Mouse (Mus musculus) ZHBTc4 (cell line): Measurements from ENCODE around the gene Ss18l1.

Source experiments
- DNase-seq: peaks from one replicate; pipeline ENCODE4 v3.0.0-alpha.2; 2011; ENCODE audit warnings: low read depth, low spot score

Ss18l1 gene

DNA sequence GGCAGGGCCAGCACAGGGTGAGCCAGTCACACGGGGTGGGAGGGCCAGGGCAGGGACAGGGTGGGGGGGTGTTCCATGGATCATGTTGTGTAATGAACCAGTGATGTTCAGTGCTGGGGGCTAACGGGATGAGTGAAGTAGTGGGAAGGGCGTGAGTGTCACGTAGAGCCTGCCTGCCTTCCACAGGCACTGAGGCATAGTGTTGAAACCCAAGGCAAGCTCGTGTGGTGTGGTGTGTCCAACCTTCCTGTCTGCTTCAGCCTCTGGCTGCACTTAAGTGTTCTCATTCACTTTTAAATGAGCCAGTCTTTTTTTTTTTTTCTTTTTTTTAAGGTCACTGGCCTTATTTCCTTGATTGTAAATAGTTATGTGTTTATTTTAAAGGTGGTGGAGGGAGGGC, 7.6 kb upstream of the Ss18l1 start:
- peak; percentile 55 for DNase-seq

- DNase-seq: peak; percentile 40
These were observed 1.9 kb upstream of the Ss18l1 start for GRCm38 (mm10) chr2:180040406-180040805.

DNA sequence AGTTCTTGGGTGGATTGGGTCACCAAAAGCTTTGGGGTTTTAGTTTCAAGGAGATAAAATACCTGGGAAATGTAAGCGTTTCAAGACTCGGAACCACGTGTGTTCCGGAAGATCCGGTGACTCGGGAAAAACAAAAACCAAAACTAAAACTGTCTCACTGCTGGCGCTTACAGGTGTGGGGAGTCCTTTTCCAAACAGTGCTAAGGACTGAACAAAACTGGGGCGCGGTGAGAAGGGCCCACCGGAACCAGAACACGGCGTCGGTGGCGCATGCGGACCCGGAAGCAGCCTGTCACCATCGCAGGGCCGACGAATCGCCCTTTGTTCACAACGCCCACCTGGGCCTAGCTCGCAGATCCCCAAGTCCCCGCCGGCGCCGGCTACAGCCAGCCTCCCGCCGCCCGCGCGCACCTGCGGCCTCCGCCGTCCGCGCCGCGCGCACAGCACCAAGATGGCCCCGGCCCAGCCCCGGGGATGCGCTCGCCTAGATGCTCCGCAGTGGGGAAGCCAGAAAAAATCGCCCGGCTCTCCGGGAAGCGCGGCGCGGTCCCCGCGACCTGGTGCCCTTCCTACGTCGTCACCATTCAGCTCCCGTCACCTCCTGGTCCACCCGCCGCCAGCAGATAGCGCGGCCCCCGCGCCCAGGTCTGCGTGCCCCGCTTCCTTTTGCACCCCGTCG, 593 bp upstream of the Ss18l1 start:
- peak; percentile 67 for DNase-seq

- DNase-seq: peak; percentile 88
These were observed 678 bp downstream of the Ss18l1 start for GRCm38 (mm10) chr2:180042858-180043515.

DNA sequence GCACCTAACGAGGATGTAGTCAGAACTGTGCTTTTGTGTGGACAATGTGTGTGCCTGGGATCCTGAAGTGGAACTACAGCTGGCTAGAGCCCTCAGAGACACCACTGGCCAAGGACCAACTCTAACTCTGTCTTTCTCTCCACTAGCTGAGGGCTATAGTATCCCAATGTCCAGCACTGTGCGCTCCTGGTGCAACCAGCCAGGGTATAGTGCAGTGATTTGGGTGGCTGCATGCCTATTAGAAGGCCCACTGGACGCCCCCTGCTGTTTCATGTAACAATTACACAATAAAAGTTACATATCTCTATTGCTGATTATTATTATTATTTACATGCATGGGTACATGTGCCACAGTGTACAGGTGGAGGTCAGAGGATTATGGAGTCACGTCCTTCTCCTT, 3.0 kb downstream of the Ss18l1 start:
- DNase-seq: peak; percentile 60

DNA sequence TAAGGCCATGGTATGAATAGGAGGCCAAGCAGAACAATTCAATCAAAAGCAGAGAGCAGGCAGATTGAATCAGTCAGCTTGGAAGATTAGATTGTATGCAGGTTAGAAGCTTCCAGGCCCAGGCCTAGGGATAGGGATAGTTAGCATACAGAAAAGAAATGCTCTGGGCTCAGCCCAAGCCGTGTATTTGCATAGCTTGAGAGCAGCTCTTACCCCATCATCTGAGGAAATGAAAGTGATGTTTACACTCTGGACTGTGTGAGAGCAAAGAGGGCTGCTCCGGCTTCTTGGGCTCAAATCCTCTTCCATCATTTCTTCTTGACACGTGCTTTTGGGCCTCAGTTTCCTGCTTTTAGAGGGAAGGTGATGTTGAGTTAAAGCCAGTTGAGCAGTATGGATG, 5.3 kb downstream of the Ss18l1 start:
- no peak for DNase-seq

DNA sequence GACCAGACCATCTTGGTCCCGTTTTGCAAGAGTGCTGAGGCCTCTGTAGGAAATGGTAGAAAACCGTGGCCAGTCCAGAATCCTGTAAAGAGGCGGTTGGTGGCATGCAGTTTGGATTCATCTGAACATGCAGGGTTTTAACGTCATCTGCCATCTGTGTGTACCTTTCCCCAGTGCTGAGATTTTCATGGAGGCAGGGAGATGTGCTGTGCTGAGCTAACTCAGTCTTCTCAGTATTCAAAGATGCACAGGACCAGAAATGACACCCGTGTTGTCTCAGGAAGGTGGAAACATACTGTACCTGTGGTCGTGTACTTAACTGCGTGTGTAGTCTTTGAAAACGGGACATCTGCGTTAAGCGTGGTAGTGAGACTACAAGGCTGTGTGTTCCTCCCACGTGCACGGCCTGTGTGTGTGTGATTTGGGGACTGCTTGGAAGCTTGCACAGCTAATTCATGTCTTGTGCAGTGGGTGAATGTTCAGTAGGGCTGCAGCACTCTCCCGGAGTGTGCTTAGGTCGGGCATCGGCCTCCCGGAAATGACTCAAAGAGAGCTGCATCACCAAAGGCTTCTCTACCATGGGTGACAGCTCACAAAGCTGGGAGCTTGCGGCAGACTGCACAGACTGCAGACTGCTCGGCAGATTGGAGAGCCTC, 5.8 kb downstream of the Ss18l1 start:
- no peak for DNase-seq

DNA sequence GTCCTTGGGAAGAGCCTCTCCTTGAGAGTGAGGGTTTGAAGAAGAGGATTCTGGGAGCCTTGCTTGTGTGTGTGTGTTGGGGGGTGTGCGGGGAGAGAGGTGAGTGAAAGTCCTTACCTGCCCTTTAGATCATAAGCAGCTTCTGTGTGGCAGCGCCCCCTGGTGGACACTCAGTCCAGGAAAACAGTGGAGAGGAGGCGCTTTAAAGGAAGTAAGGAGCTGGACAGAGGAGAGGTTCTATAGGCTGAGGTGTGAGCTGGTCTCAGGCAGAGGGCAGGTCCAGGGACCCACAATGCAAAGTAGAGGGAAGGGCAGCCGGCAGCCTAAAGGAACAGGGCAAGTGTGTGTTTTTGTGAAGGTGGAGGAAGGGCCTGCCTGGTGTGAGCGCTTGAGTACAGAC, 8.7 kb downstream of the Ss18l1 start:
- peak; percentile 90 for DNase-seq

DNA sequence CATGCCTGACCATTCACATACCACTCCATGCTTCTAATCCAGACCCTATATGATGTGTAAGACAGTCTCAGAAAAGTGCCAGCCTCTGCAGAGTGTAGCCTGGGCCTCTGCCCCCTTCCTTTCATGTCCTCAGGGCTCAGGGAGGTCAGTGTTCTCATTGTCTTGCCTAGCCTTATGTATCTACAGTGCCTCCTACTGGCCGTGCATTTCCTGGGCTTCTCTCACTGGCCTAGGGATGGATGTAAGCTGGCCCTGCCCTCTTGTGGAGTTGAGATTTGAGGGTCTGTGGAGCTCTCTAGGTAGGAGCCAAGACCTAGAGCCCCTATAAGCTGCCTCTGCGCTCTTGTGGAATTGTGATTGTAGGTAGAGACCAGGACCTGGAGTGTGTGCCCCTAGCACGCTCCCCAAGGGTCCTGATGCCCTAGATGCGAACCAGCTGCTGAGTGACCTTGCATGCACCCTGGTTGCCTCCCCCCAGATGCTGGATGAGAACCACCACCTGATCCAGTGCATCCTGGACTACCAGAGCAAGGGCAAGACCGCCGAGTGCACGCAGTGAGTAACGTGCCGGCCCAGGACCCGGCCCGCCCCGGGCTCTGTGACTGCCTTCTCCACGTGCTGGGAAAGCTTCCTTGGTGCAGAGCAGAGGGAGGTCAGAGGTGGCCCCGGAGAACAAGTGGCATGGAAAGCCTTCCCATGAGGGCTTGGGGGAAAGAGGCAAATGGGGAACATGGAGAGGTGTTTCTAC, 9.9 kb downstream of the Ss18l1 start:
- DNase-seq: peak; percentile 55

GRCm38 (mm10) chr2:180053001-180053400, 10.7 kb downstream of the Ss18l1 start:
- DNase-seq: no peak

DNA sequence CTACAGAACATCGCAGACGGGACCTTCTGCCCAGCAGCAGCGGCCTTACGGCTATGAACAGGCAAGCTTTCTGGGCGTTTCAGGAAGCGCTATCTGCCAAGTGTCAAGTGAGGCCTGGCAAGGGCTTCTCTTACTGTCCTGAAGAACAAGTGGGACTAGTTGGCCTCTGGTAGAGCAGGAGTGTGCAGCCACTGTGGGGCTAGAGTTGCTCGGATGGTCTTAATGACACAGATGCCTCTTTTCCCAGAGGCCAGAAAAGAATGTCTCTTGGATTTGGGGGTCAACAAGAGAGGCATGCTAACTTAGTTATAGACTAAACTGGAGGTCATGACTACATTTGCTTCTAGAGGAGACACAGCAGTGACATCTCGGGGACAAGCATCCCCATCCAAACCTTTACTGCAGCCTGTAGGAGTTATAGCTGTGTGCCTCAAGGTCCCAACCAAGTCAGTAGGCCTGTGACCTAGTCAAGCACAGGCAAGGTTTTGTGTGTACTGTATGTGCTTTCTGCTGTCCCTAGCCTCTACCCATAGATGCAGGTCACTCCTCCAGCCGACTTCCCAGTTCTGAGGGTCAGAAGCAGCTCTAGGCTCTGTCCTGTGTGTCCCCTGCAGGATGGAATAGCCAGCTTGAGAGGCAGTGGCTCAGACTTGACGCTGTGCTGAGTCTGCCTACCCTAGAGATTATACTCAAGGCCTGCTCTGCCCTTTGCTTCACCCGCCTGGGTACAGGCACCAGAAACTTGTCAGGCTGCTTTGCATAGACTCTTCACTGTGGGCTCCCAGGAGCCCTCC, 21.2 kb downstream of the Ss18l1 start:
- DNase-seq: no peak

DNA sequence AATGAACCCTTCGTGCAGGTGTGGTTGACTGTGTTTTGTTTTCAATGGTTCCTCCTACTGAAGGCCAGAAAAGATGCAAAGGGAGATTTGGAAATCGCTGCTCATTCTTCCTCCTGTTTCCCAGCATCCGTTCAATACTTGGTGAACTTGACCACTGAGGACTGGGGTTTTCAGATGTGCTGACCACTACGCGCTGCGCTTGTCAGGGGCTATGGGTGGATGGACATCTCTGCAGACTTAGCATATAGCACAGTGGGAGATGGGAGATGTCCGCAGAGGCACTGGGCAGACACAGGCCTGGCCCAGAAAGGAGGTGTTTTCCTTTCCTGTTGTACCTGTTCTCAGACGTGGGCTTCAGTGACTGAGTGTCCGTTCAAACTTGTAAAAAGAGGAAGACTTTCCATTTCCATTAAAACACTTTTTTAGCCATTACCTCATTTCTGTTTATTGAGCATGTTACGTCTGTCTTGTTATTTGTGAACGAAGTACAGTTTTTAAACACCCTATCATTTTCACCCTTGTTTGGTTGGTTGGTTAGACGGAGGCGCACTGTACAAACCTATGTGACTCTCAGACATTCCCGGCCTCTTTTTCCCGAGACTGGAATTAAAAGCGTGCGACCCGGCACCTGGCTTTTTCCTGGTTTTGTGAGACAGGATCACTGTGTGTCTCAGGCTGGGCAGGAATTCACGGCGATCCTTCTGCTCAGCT, 27.6 kb downstream of the Ss18l1 start:
- DNase-seq: no peak

DNA sequence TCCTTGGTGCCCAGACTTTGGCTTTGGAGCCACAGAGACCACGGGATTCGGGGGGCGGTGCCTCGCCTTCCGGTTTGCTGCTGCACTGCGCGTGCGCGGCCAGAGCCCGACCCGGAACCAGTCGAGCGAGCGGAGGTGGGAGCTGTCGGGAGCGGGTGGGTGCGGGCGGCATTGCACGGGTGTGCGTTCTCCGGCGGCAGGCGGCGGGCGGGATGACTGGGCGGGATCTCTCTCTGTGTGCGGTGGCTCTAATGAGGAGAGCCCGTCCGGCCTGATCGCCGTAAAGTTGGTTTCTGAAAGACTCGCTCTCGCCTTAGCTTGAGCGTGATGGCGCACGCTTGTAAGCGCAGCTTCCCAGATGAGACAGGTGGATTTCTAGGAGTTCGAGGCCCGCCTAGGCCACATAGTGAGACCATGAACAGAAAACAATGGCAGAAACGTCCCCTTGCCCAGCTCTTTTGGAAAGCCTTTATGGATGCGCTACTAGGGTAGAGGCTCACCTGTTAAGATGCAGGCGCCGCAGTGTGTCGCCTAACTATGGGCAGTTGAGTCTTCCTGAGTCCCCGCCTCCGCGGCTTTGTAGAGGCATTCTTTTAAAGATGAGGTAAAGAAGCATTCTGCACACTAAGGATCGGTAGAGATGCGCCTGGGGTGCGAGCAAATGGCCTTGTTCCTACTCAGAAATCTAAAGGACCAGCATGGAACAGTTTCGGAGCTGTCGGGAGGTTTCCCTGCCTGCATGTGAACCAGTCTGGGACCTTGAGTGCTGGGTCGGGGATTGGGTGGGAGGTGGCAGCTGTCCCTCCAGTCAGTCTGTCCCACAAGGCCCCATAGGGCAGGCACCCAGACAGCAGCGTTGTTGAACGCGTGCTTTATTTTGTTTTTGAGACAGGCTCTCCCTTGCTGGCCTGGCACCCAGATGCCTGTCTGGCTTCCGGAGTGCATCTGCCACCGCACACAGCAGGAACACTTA, 28.5 kb downstream of the Ss18l1 start, which contains the start of gene Mtg2:
Mtg2 (plus strand) TSS at position 108 of the 973 bp plus-strand sequence.
- peak; percentile 96 for DNase-seq

GRCm38 (mm10) chr2:180071671-180072070, 29.4 kb downstream of the Ss18l1 start:
- peak; percentile 37 for DNase-seq

- no peak for DNase-seq
These were observed 30.6 kb downstream of the Ss18l1 start for GRCm38 (mm10) chr2:180072886-180073285.

DNA sequence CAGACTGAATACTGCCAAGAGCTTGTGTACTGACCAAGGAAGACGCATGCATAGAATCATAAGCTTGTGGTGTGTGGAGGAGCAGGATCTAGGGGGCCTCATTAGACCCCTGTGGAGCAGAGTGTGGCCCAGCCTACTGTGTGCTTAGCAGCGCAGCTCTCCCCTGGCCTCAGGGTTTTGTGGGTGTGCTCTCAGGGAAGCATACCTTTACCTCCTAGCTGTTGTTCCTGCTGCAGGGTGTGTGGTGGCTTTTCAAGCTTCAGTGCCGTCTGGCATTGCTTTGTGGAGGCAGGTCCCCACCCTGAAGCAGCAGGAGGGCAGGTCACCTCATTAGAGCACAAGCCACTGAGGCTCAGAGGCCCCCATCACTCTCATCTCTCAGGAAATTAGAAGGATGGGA, 35.3 kb downstream of the Ss18l1 start:
- peak; percentile 67 for DNase-seq

GRCm38 (mm10) chr2:180080680-180081079, 38.4 kb downstream of the Ss18l1 start:
- DNase-seq: peak; percentile 62

DNA sequence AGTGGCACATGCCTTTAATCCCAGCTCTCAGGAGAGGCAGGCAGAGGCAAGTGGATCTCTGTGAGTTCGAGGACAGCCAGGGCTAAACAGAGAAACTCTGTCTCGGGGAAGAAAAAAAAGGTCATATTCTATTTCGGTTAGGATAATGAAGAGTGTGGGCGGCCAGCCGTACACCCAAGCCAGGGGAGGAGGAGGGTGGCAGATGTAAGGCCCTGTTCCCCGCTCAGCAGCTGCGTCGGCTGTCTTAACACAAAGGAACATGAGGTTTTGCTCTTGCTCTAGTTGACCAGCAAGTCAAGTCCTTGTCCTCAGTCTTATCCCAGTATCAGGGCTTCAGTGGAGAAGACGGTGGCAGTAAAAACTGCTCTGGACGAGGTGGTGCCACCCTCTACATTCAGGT, 40.8 kb downstream of the Ss18l1 start:
- DNase-seq: no peak

DNA sequence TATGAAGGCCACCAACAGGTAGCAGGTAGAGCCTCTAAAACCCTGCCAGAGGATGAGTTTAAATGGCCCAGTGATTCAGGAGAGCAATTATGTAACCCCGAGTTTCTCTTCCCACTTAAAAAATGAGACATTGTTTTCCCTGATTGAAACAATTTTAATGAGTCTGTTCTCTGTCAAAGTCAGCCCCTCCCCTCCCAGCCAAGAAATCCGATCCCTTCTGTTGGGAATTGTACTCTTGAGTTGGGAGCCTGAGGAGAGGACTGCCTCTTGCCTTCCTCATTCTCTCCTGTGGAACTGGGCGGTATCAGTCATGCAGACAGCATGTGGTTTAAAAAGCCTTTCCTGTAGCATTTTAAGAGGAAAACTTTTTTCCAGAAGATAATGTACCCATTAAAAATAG, 42.3 kb downstream of the Ss18l1 start:
- DNase-seq: no peak
